Mouse (Mus musculus) lung, postnatal 10 days (tissue): ENCODE results near the gene Traf6.
A peak's percentile ranks its signal among the peaks of the same experiment; 100 is the strongest.
"Not testable (repeated sequence)": the region's sequence is repeated elsewhere in the genome, so short reads cannot be mapped to it uniquely, and the experiment has no call there.

Source experiments
- DNase-seq: peaks from one replicate; pipeline ENCODE4 v3.0.0; 2021

Gene Traf6

DNA sequence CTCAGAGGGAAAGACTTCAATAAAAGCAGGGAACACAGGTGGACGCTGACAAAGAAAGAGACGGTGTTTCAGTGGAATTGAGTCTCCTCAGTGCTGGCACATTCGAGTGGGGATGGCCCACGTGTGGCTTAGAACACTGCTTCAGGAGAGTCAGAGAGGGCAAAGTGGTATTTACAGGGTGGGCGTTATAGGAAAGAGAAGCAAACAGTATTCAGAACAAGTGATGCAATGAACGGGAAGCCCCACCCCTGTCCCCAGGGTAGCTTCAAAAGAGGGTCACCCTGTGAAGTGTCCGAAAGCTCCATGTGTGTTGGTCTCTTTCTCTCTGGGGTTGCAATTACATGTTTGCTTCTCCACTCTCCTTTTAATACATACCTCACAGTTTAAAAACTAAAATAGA lies 17.4 kb downstream of the Traf6 start:
- no peak for DNase-seq

- no peak for DNase-seq
These were observed 21.1 kb downstream of the Traf6 start for GRCm38 (mm10) chr2:101699284-101699683.

GRCm38 (mm10) chr2:101705941-101706485 lies 27.8 kb downstream of the Traf6 start:
- peak; percentile 52 for DNase-seq

DNA sequence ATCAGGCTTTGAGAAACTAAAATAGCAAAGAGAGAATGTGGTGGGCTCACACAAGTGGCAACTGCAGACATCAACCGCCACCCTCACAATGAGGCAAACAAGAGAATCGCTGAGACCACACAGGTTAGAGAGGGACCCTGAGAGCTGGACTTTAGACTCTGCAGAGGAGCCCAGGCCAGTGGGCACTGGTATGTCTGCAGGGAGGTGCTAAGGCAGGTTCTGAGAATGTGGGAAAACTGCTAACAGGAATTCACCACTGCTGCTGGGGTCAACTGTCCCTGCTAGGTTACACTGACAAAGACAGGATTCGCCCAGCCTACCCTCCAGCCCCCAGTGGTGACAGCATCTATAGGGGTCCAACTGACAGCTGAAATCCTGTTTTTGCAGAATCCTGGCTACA lies 33.4 kb downstream of the Traf6 start:
- DNase-seq, result no peak

GRCm38 (mm10) chr2:101715650-101716323 lies 37.6 kb downstream of the Traf6 start:
- DNase-seq, result peak; percentile 86

- no peak for DNase-seq
These were observed 38.9 kb downstream of the Traf6 start for GRCm38 (mm10) chr2:101717162-101717561.

DNA sequence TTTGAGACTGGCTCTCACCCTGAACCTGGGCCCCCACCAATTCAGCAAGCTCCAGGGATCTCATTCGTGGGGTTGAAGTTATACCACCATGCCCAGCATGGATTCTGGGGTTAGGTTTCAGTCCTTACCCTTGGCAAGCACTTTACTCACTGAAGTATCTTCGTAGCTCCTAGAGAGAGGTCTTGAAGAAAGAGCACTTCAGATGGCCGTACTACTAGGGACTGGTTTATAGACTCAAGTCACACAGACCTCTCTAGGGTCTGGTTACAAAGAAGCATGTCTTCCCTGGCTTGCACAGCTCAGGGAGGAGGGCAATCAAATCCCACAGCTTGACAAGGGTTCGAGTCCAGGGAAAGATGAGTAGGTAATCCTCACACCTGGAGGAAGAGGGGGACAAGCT lies 43.6 kb downstream of the Traf6 start:
- no peak for DNase-seq

DNA sequence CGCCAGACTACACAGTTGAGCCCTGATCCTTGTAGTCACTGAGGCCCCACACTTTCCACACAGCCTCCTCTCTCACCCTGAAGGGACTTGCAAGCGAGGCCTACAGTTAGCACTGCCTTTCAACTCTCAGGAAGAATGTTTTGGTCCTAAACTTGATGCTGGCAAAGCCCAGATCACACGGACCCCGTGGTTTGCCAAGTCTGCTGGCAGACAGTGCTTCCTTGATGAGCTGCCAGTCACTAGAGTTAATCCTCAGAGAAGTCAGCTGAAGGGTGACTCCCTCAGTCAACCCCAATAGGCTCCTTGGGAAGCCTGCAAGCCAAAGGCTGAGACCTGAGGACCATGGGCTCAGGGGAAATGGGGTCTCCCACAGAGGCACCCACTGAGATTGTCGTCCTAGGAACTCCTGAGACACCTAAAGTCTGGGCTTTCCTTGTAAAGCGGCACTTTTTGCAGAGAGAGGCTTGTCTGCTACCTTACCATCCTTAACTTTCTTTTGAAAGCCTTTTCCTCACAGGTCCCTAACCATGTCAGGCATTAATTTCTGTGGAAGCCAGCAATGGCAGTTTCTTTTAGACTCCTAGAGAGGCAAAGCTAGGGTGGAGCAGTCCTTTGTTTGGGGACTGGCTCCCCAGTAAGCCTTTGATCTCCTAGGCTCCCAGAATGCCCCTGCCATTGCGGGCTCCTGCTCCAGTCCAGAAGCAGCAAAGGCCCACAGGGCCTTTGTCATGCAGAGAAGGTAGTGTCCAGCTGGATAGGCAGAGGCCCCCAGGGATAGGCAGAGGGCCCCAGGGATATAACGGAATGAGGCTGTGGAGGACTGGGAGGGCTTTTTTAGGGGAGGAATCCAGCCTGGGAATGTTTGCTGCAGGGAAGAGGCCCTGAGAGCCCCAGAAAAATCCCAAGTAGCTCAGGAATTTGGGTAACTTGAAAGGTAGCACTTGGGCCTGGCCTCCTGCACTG lies 44.4 kb downstream of the Traf6 start:
- peak; percentile 54 for DNase-seq

DNA sequence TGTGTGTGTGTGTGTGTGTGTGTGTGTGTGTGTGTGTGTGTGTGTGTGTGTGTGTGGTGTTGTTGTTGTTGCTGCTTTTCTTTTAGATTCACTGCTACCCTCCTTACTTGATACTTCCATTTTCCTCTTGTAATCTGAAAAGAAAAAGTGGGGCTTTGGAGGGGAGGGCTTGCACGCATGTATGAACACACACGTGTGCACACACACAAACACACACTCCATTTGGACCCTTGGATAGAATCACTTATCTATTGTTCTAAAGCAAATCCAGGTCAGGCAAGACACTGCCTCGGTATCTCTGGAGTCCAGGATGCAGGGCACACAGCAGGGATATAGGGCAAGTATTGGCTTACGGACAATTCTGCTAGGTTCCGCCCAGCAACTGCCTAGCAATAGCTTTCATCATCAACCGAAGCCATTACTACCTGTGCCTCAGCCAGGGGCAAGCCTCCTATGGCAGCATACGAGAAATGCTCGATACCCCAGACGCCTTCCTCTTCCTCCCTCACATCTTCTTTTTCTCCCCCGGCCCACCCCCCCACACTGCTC lies 45.2 kb downstream of the Traf6 start:
- no peak for DNase-seq

DNA sequence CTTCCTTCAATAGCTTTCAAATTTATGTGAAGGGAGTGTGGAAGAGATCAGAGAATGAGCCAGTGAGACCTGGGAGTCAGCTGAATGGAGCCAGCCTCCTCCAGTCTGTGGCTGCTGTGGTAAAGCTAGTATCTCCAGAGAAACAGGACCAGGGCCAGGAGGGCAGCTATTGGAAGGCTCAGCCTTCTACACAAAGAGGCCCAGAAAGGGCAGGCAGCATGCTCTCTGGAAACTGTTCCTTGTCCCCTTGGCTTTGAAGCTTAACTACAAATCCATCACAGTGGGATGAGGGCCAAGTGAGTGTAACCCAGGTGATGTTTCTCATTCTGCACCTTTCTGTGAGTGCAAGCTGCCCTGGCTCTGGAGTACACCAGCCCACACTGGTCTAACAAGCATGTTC lies 49.6 kb downstream of the Traf6 start:
- DNase-seq, result no peak

- DNase-seq, result no peak
These were observed 51.2 kb downstream of the Traf6 start for GRCm38 (mm10) chr2:101729472-101729871.

DNA sequence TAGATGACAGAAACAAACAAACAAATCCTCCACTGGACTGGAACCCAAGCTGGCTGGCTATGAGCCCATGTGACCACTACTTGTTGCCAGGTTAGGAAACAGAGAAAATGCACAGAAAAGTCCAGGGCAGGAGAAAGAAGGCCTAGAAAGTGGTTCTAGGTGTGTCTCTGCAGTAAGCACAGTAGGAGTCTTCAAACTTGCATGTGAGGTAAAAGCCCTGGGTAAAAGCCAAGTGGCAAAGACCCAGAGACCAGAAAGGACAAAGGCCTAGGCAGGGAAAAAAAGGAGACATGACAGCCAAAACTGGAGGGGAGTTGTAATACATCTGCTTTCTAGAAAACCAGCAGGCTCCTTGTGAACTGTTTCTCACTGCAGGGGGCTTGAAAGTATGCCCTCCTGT lies 52.7 kb downstream of the Traf6 start:
- DNase-seq, result peak; percentile 44

GRCm38 (mm10) chr2:101732777-101733210 lies 54.6 kb downstream of the Traf6 start:
- no peak for DNase-seq

- DNase-seq, result peak; percentile 85
These were observed 55.3 kb downstream of the Traf6 start for GRCm38 (mm10) chr2:101733564-101733963.

DNA sequence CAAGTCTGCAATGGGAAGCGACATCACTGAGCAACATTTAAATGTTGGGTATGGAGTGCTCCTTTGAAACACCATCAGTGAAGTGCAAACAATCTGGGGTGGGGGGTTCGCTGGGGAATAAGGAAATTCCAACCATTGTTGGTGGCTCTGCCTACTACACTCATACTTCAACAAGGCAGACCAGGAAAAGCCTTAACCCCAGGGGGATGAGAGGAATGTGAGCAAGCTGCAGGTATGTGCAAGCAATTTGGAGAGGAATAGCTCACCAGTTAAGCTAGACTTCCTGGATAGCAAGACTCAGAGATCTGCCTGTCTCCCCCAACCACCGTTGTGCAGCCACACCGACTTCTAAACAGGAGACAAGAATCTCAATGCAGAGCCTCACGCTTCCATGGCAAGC lies 61.7 kb downstream of the Traf6 start:
- DNase-seq, result no peak

DNA sequence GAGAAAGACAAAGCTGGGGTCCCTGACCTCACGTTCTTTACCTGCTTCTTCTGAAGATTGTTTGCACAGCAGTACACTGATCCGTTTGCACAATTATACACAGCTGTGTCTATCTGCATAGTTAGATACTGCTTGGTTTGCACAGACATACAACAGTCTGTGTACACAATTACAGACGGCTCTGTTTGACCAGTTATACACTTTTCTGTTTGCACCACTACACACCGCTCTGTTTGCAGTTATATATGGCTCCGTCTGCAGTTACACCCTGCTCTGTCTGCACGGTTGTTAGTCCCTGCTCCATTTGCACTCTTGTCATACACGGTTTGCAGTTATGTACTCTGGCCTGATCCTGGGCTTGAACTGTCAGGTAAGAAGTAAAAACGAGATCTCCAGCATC lies 63.4 kb downstream of the Traf6 start:
- DNase-seq, result no peak

DNA sequence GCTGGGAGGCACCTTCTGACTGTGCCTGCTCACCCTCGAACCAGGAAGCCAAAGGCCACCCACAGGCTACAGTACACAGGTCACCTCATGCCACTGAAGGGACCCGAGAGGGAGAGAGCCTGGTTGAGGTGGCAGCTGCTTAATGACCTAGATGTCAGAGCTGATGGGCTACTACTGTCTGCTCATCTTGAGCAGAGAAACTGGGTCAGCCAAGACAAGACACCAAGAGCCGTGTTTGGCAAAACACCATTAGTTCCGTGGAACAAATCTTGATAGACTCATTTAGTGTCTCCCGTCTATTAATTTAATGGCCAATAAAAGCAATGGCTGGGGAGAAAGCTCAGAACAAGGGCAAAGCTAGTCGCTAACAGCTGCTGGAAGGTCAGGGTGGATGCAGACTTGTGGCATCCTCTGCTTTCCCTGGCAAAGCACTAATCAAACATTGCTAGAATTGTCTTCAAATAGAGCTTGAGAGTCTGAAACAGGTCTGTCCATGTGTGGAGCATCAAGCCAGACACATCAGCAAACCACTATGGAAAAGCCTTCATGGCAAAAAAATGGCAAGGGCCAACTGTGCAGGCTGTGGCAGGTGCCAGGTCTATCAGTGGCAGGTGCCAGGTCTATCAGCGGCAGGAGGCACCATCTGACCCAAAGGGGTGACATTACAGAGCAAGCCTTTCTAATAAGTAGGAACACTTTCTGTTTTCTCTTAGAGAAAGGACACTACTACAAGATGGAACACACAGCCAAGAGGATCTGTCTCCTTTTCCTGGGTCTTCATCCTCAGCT lies 64.0 kb downstream of the Traf6 start:
- no peak for DNase-seq

DNA sequence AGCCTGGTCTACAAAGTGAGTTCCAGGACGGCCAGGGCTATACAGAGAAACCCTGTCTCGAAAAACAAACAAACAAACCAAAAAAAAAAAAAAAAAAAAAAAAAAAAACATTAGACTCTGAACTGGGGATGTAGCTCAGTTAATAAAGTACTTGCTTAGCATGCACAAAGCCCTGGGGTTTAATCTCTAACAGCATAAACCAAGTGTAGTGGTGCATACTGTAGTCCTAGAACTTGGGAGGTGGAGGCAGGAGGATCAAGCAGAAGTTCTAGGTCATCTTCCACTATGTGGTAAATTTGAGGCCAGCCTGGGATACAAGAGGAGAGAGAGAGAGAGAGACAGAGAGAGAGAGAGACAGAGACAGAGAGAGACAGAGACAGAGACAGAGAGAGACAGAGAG lies 67.4 kb downstream of the Traf6 start:
- DNase-seq, result not testable (repeated sequence)

DNA sequence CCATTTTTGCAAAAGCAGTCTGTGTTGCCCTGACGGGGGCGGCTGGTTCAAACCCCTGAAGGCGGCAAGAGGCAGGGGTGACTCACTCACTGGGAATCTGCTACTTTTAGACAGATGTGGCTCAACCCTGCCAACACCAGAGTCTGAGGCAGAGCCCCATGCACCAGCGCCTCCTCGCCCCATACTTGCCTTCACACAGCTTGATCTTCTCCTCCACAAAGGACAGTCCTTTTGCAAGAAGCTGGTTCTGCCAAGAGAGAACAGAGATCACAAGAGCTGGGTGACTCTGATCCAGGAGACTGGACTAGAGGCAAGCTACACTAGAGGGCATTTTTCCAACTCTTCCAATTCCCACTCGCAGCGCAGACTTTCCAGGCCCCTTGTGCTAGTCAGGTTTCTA lies 68.3 kb downstream of the Traf6 start:
- DNase-seq, result peak; percentile 66
